Mouse (Mus musculus) limb, embryonic 15.5 days (tissue): ENCODE measurements around the gene Ncapg. TPM values are rescaled to one million over a fixed set of nuclear protein-coding genes. Genes with fewer than 3 reads are reported as not detected.

Experiments
- ATAC-seq: fragments of 200-750 bp; cut with Nextera tagmentation; 2 replicates; pipeline ENCODE4 v1.8.0; 2017; ENCODE audit warnings: low read depth, moderate TSS enrichment; ENCODE audit not compliant: insufficient number of reproducible peaks, low FRiP score, low TSS enrichment
- H3K27ac ChIP-seq: fragments of 300-500 bp; sonication (generic); 2 replicates; pipeline ENCODE4 v1.5.1; 2015; ENCODE audit warnings: moderate library complexity, mild to moderate bottlenecking, inconsistent platforms
- H3K27me3 ChIP-seq: fragments of 300-500 bp; sonication (generic); 2 replicates; pipeline ENCODE4 v1.6.1; 2015; ENCODE audit warnings: inconsistent platforms
- H3K36me3 ChIP-seq: fragments of 300-500 bp; sonication (generic); 2 replicates; pipeline ENCODE4 v1.6.1; 2015; ENCODE audit warnings: inconsistent platforms
- H3K4me1 ChIP-seq: fragments of 300-500 bp; sonication (generic); 2 replicates; pipeline ENCODE4 v1.6.1; 2015; ENCODE audit warnings: inconsistent platforms
- H3K4me2 ChIP-seq: fragments of 300-500 bp; sonication (generic); 2 replicates; pipeline ENCODE4 v1.6.1; 2015; ENCODE audit warnings: mild to moderate bottlenecking, inconsistent platforms
- H3K4me3 ChIP-seq: fragments of 300-500 bp; sonication (generic); 2 replicates; pipeline ENCODE4 v1.5.1; 2015; ENCODE audit warnings: mild to moderate bottlenecking, inconsistent platforms
- H3K9ac ChIP-seq: fragments of 300-500 bp; sonication (generic); 2 replicates; pipeline ENCODE4 v1.6.1; 2015; ENCODE audit warnings: inconsistent platforms
- H3K9me3 ChIP-seq: fragments of 300-500 bp; sonication (generic); 2 replicates; pipeline ENCODE4 v1.6.1; 2016; ENCODE audit warnings: inconsistent platforms
- WGBS: fragments of 180-500 bp; shearing (Covaris S2); methylation state at CpG from one replicate; pipeline ENCODE4 v1.1.7; 2015; 5-methylcytosine and 5-hydroxymethylcytosine counted together
- polyA plus RNA-seq: library from polyadenylated mRNA; unstranded; fragments of >200 nt; fragmentation: Nextera tagmentation; extraction: Ambion mirVana; gene quantifications from 2 replicates; pipeline ENCODE4 v1.2.1, GENCODE M21; 2015

Ncapg gene
- polyA plus RNA-seq, 1 experiment from 2014 or later = 35.7 TPM

GRCm38 (mm10) chr5:45709653-45710052 is 39.9 kb downstream of the Ncapg start:
- no peak for ATAC-seq
- H3K4me2 ChIP-seq = no peak overlapping the region
- H3K9me3 ChIP-seq = no peaks in the 10 kb centered on the region
- no peaks in the 10 kb centered on the region for H3K4me1 ChIP-seq
- WGBS = 90% methylated on average over 2 of the region's 2 CpGs
- H3K4me3 ChIP-seq = no peak overlapping the region
- H3K36me3 ChIP-seq = peaks cover 11% of the 10 kb centered on the region
- no peak overlapping the region for H3K9ac ChIP-seq
- no peak overlapping the region for H3K27ac ChIP-seq
- no peaks in the 10 kb centered on the region for H3K27me3 ChIP-seq

GRCm38 (mm10) chr5:45718848-45719488 is 49.2 kb downstream of the Ncapg start:
- no peaks in the 10 kb centered on the region for H3K27me3 ChIP-seq
- WGBS = 88% methylated on average over 6 of the region's 6 CpGs
- H3K4me1 ChIP-seq = no peaks in the 10 kb centered on the region
- no peak overlapping the region for H3K9ac ChIP-seq
- ATAC-seq = no peak
- H3K36me3 ChIP-seq = no peaks in the 10 kb centered on the region
- no peak overlapping the region for H3K27ac ChIP-seq
- H3K4me2 ChIP-seq = no peak overlapping the region
- no peak overlapping the region for H3K4me3 ChIP-seq
- no peaks in the 10 kb centered on the region for H3K9me3 ChIP-seq

GRCm38 (mm10) chr5:45733751-45734150 is 64.0 kb downstream of the Ncapg start:
- 73% methylated on average over 2 of the region's 2 CpGs for WGBS
- H3K4me2 ChIP-seq = no peak overlapping the region
- H3K36me3 ChIP-seq = no peaks in the 10 kb centered on the region
- H3K9me3 ChIP-seq = no peaks in the 10 kb centered on the region
- H3K4me1 ChIP-seq = no peaks in the 10 kb centered on the region
- no peak for ATAC-seq
- H3K9ac ChIP-seq = no peak overlapping the region
- H3K4me3 ChIP-seq = no peak overlapping the region
- no peaks in the 10 kb centered on the region for H3K27me3 ChIP-seq
- no peak overlapping the region for H3K27ac ChIP-seq

- Histone ChIP-seq H3K4me2 (no peak overlapping the region), H3K9ac (no peak overlapping the region), H3K36me3 (no peaks in the 10 kb centered on the region), H3K4me3 (no peak overlapping the region), H3K27me3 (no peaks in the 10 kb centered on the region), H3K4me1 (no peaks in the 10 kb centered on the region), H3K27ac (no peak overlapping the region), H3K9me3 (no peaks in the 10 kb centered on the region)
- ATAC-seq = no peak
- 93% methylated on average over 1 of the region's 1 CpGs for WGBS
Observed at GRCm38 (mm10) chr5:45737911-45738310, 68.2 kb downstream of the Ncapg start.

Other genes starting within 250 kb of the Ncapg start
- gene Qdpr, start 219.7 kb upstream of the Ncapg start, polyA plus RNA-seq = 103 and 109 TPM in 2 replicates
- gene Clrn2, start 216.2 kb upstream of the Ncapg start, polyA plus RNA-seq = not detected in 2 replicates
- gene Lap3, start 176.5 kb upstream of the Ncapg start, polyA plus RNA-seq = 59.8 and 66.2 TPM in 2 replicates
- gene Med28, start 149.7 kb upstream of the Ncapg start, polyA plus RNA-seq = 219 and 225 TPM in 2 replicates
- gene Fam184b, start 30.3 kb upstream of the Ncapg start, polyA plus RNA-seq = 2.7 and 3.7 TPM in 2 replicates
- gene Lcorl, start 187.7 kb downstream of the Ncapg start, polyA plus RNA-seq = 18.7 and 20.9 TPM in 2 replicates